Comparison of ENCODE assay signal across 8 mouse cellular contexts in genomic region chr9:21137229-21137628, GRCm38 (mm10). TPM values are rescaled to one million over a fixed set of nuclear protein-coding genes. Genes with fewer than 3 reads are reported as not detected.
DNase-seq lines count a peak whose midpoint lies in the region; ATAC-seq and TF ChIP-seq lines count a peak whose summit lies in the region.

No protein-coding gene starts in this region.

- H3K27ac ChIP-seq in kidney, adult 2 months (ENCODE audit: insufficient read depth, low read depth, low read length): peak overlapping the region; percentile 26; the same call in 1 of the 2 replicates
- H3K27ac ChIP-seq in liver, embryonic 14.5 days: no peak overlapping the region

- H3K4me2 ChIP-seq in liver, embryonic 14.5 days (ENCODE audit: low read depth): no peak overlapping the region

- H3K27me3 ChIP-seq in kidney, adult 2 months (replicated peaks; ENCODE audit: control insufficient read depth, insufficient read depth, low read length): no peaks in the 10 kb centered on the region
- no peaks in the 10 kb centered on the region for H3K27me3 ChIP-seq in liver, embryonic 14.5 days (ENCODE audit: control insufficient read depth, insufficient read depth, low read length)

- no peaks in the 10 kb centered on the region for H3K9me3 ChIP-seq in liver, embryonic 14.5 days (ENCODE audit: control insufficient read depth, low read length)

- TF ChIP-seq CTCF in kidney, adult 2 months (conservative IDR thresholded peaks at IDR 0.05; ENCODE audit: insufficient read depth, insufficient read length, low read depth, low read length): peak; percentile 56
- peak; percentile 86 for TF ChIP-seq CTCF in liver, embryonic 14.5 days (IDR thresholded peaks at IDR 0.05; ENCODE audit: low read depth)

- no peak for TF ChIP-seq EP300 in liver, embryonic 14.5 days (IDR thresholded peaks at IDR 0.05; ENCODE audit: low read depth)

- TF ChIP-seq POLR2A in kidney, adult 2 months (IDR thresholded peaks at IDR 0.05; ENCODE audit: low read depth, low read length): no peak

- DNase-seq in ovary, postnatal 14 days (ENCODE audit: low spot score): peak; percentile 39
- DNase-seq in ovary, postnatal 10 days (ENCODE audit: low spot score): no peak
- peak; percentile 73 for DNase-seq in adipocyte (ENCODE audit: low spot score)
- peak; percentile 69 for DNase-seq in kidney, adult 2 months
- peak; percentile 41 to 64 (median 55) for DNase-seq in liver, embryonic 14.5 days (ENCODE audit: low read depth in 3 of 3, low spot score in 3 of 3)
- DNase-seq in retina, embryonic 14.5 days (ENCODE audit: low spot score): peak; percentile 81
- no peak for DNase-seq in yolk sac, embryonic 10.5 days (ENCODE audit: low spot score)

- H3K4me1 ChIP-seq in kidney, adult 2 months (ENCODE audit: control insufficient read depth, insufficient read depth, low read length): peaks cover 6% of the 10 kb centered on the region
- 0 out of 4 replicates have a peak, but pooled peaks cover 0 to 9% of the 10 kb centered on the region in 2 experiments for H3K4me1 ChIP-seq in liver, embryonic 14.5 days (replicated peaks; ENCODE audit: control insufficient read depth in 2 of 2, insufficient read depth in 2 of 2, low read length in 1 of 2)

- H3K9ac ChIP-seq in liver, embryonic 14.5 days (replicated peaks): no peak overlapping the region

- H3K4me3 ChIP-seq in kidney, adult 2 months (ENCODE audit: insufficient read depth, low read depth, low read length): no peak overlapping the region
- H3K4me3 ChIP-seq in liver, embryonic 14.5 days (ENCODE audit: insufficient read depth in 1 of 2, low read depth in 2 of 2, low read length in 2 of 2): no peak overlapping the region

- H3K36me3 ChIP-seq in kidney, adult 2 months (ENCODE audit: control insufficient read depth, insufficient read depth, low read length): no peaks in the 10 kb centered on the region; the same call in none of the 2 replicates
- H3K36me3 ChIP-seq in liver, embryonic 14.5 days (replicated peaks; ENCODE audit: control insufficient read depth, insufficient read depth, low read depth): peaks cover 28% of the 10 kb centered on the region

- 57% methylated on average over 3 of the region's 3 CpGs for WGBS in kidney, adult 2 months
- WGBS in liver, embryonic 14.5 days (ENCODE audit: insufficient replicate concordance): 46% methylated on average over 3 of the region's 3 CpGs

- ATAC-seq in erythroblast, adult 5-6 weeks (replicated peaks; ENCODE audit: low FRiP score, poor library complexity, severe bottlenecking): peak; percentile 77
- 0 out of 2 replicates have a peak, but pooled peaks have one; percentile 19 for ATAC-seq in liver, embryonic 14.5 days (ENCODE audit: insufficient read depth)

RNA-seq across cellular contexts. Expression of gene Tyk2, which starts 6.2 kb away (rescaled TPM):
- total RNA-seq in erythroblast, adult 5-6 weeks (2015; ENCODE audit: low replicate concordance): 2.7 and 4.2 TPM in 2 replicates
- 3.3 and 5.3 TPM in 2 replicates for total RNA-seq in erythroblast, adult 5-6 weeks (2017; ENCODE audit: low replicate concordance)
- 17.0 and 19.0 TPM in 2 replicates for polyA plus RNA-seq in kidney, adult 2 months (2012; rRNA removed)
- 5.7 and 6.2 TPM in 2 replicates for polyA plus RNA-seq in liver, embryonic 14.5 days (2012; rRNA removed)
- polyA plus RNA-seq in liver, embryonic 14.5 days (2014; fragmentation: Nextera tagmentation; extraction: Ambion mirVana): 4.0 and 5.1 TPM in 2 replicates

RNA-seq across cellular contexts. Expression of gene Cdc37, which starts 12.6 kb away (rescaled TPM):
- 21.9 and 29.8 TPM in 2 replicates for total RNA-seq in erythroblast, adult 5-6 weeks (2015; ENCODE audit: low replicate concordance)
- 35.5 and 75.3 TPM in 2 replicates for total RNA-seq in erythroblast, adult 5-6 weeks (2017; ENCODE audit: low replicate concordance)
- 53.1 and 72.6 TPM in 2 replicates for polyA plus RNA-seq in kidney, adult 2 months (2012; rRNA removed)
- 36.8 and 123 TPM in 2 replicates for polyA plus RNA-seq in liver, embryonic 14.5 days (2012; rRNA removed)
- 118 and 129 TPM in 2 replicates for polyA plus RNA-seq in liver, embryonic 14.5 days (2014; fragmentation: Nextera tagmentation; extraction: Ambion mirVana)

RNA-seq across cellular contexts. Expression of gene Pde4a, which starts 28.3 kb away (rescaled TPM):
- 2.5 and 2.7 TPM in 2 replicates for total RNA-seq in erythroblast, adult 5-6 weeks (2015; ENCODE audit: low replicate concordance)
- total RNA-seq in erythroblast, adult 5-6 weeks (2017; ENCODE audit: low replicate concordance): 0.77 and 1.1 TPM in 2 replicates
- 7.8 and 9.0 TPM in 2 replicates for polyA plus RNA-seq in kidney, adult 2 months (2012; rRNA removed)
- 1.3 and 1.4 TPM in 2 replicates for polyA plus RNA-seq in liver, embryonic 14.5 days (2012; rRNA removed)
- polyA plus RNA-seq in liver, embryonic 14.5 days (2014; fragmentation: Nextera tagmentation; extraction: Ambion mirVana): 1.1 and 1.4 TPM in 2 replicates

RNA-seq across cellular contexts. Expression of gene Raver1, which starts 45.4 kb away (rescaled TPM):
- total RNA-seq in erythroblast, adult 5-6 weeks (2015; ENCODE audit: low replicate concordance): 4.0 and 11.7 TPM in 2 replicates
- 3.8 and 7.8 TPM in 2 replicates for total RNA-seq in erythroblast, adult 5-6 weeks (2017; ENCODE audit: low replicate concordance)
- polyA plus RNA-seq in kidney, adult 2 months (2012; rRNA removed): 45.8 and 47.3 TPM in 2 replicates
- polyA plus RNA-seq in liver, embryonic 14.5 days (2012; rRNA removed): 21.4 and 23.4 TPM in 2 replicates
- polyA plus RNA-seq in liver, embryonic 14.5 days (2014; fragmentation: Nextera tagmentation; extraction: Ambion mirVana): 23.4 and 28.4 TPM in 2 replicates

RNA-seq across cellular contexts. Expression of gene Gm38431, which starts 45.4 kb away (rescaled TPM):
- 19.4 and 20.9 TPM in 2 replicates for total RNA-seq in erythroblast, adult 5-6 weeks (2015; ENCODE audit: low replicate concordance)
- total RNA-seq in erythroblast, adult 5-6 weeks (2017; ENCODE audit: low replicate concordance): 1.8 and 3.6 TPM in 2 replicates
- polyA plus RNA-seq in kidney, adult 2 months (2012; rRNA removed): 1.1 and 2.6 TPM in 2 replicates
- 2.4 and 5.6 TPM in 2 replicates for polyA plus RNA-seq in liver, embryonic 14.5 days (2012; rRNA removed)
- 0.91 and 1.5 TPM in 2 replicates for polyA plus RNA-seq in liver, embryonic 14.5 days (2014; fragmentation: Nextera tagmentation; extraction: Ambion mirVana)

Comparison
In these comparisons a context has a peak if more than half of its experiments do, and no peak if none do; other contexts are left out.
1. DNase-seq: peak in ovary, postnatal 14 days (single experiment), adipocyte (single experiment), kidney, adult 2 months (single experiment), liver, embryonic 14.5 days (3 of 3) and retina, embryonic 14.5 days (single experiment); none in ovary, postnatal 10 days (single experiment) and yolk sac, embryonic 10.5 days (single experiment).